Mouse (Mus musculus): ENCODE results near the gene Gucd1.
A peak's percentile ranks its signal among the peaks of the same experiment; 100 is the strongest.
"Not testable (repeated sequence)": the region's sequence is repeated elsewhere in the genome, so short reads cannot be mapped to it uniquely, and the experiment has no call there.

Gene Gucd1

GRCm38 (mm10) chr10:75430147-75430537 lies 87.6 kb downstream of the Gucd1 start:
- DNase-seq (ENCODE audit: low spot score), result no peak

- DNase-seq (ENCODE audit: low spot score), result no peak
These were observed 88.1 kb downstream of the Gucd1 start for GRCm38 (mm10) chr10:75429522-75430146.

GRCm38 (mm10) chr10:75429004-75429380 lies 88.8 kb downstream of the Gucd1 start:
- no peak for DNase-seq (ENCODE audit: low spot score)

- no peak for DNase-seq (ENCODE audit: low spot score)
These were observed 89.4 kb downstream of the Gucd1 start for GRCm38 (mm10) chr10:75428049-75429003.

- no peak for DNase-seq (ENCODE audit: low spot score)
These were observed 93.3 kb downstream of the Gucd1 start for GRCm38 (mm10) chr10:75424498-75424901.

- no peak for DNase-seq (ENCODE audit: low spot score)
These were observed 99.0 kb downstream of the Gucd1 start for GRCm38 (mm10) chr10:75418747-75419146.

- DNase-seq (ENCODE audit: low spot score), result no peak
These were observed 100.3 kb downstream of the Gucd1 start for GRCm38 (mm10) chr10:75417363-75418042.

GRCm38 (mm10) chr10:75414925-75415324 lies 102.8 kb downstream of the Gucd1 start:
- DNase-seq (ENCODE audit: low spot score), result no peak

- no peak for DNase-seq (ENCODE audit: low spot score)
These were observed 105.4 kb downstream of the Gucd1 start for GRCm38 (mm10) chr10:75412114-75413103.

GRCm38 (mm10) chr10:75411343-75412113 lies 106.2 kb downstream of the Gucd1 start:
- not testable (repeated sequence) for DNase-seq (ENCODE audit: low spot score)

- DNase-seq (ENCODE audit: low spot score), result no peak
These were observed 110.0 kb downstream of the Gucd1 start for GRCm38 (mm10) chr10:75407741-75408140.

- no peak for DNase-seq (ENCODE audit: low spot score)
These were observed 111.0 kb downstream of the Gucd1 start for GRCm38 (mm10) chr10:75406755-75407154.

- no peak for DNase-seq (ENCODE audit: low spot score)
These were observed 111.9 kb downstream of the Gucd1 start for GRCm38 (mm10) chr10:75405916-75406315.

GRCm38 (mm10) chr10:75400958-75401357 lies 116.8 kb downstream of the Gucd1 start, which contains the start of gene Upb1:
TSS of gene Upb1 (plus strand) at chr10:75401115.
- DNase-seq (ENCODE audit: low spot score), result no peak

- peak; percentile 4 for DNase-seq (ENCODE audit: low spot score)
These were observed 120.8 kb downstream of the Gucd1 start for GRCm38 (mm10) chr10:75396966-75397365.

- DNase-seq (ENCODE audit: low spot score), result no peak
These were observed 123.0 kb downstream of the Gucd1 start for GRCm38 (mm10) chr10:75394796-75395195.

- no peak for DNase-seq (ENCODE audit: low spot score)
These were observed 126.9 kb downstream of the Gucd1 start for GRCm38 (mm10) chr10:75390832-75391231.

GRCm38 (mm10) chr10:75390156-75390555 lies 127.6 kb downstream of the Gucd1 start:
- DNase-seq (ENCODE audit: low spot score), result no peak

- DNase-seq (ENCODE audit: low spot score), result no peak
These were observed 139.1 kb downstream of the Gucd1 start for GRCm38 (mm10) chr10:75378688-75379087.

GRCm38 (mm10) chr10:75373655-75374351 lies 144.0 kb downstream of the Gucd1 start:
- DNase-seq (ENCODE audit: low spot score), result not testable (repeated sequence)

Data from c-Kit-positive CD71-positive TER-119-positive erythroid progenitor cells, embryonic 14.5 days (primary cell).